Mouse (Mus musculus): Measurements from ENCODE around the gene Olfr1490.
"Not testable (repeated sequence)": the region's sequence is repeated elsewhere in the genome, so short reads cannot be mapped to it uniquely, and the experiment has no call there.

The Olfr1490 gene

DNA sequence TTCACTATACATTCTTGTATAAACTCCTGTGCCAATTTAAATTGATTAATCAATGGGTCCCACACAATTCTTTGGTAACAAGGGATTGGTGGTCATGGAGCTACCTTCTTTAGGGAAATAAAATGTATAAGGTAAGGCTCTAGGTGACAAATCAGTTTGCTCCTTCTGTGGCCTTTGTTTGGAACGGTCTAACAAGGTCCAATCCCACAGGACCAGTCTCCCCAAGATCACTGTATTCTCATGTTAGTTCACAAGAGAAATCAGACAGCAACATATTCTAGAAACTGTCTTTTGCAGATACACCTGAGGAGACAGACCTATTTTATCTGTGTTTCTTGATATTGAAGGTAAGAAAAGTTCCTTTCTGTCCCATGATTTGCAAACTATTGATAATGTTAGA, at the start of gene Olfr1490:
Gene Olfr1490, plus strand, starts transcription at position 301 of the 400 bp plus-strand sequence.
- no peak for DNase-seq (ENCODE audit: low spot score)

DNA sequence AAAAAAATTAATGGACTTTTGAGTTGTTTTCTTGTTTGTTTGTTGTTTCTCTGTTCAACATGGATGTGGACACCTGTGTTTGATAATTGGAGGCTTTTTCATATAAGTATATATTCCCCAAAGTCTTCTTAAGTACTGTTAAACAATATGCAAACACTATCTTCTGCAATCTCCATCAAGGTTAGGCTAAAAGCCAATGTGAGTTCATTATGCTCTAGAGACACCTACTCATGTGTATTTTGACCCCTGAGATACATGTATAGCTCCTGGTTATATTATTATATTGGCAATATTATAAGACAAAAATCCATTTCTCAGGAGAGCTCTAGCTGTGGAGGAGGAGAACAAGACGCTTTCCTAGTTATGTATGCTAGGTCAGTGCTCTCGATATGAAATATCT, 33.8 kb upstream of the Olfr1490 start, which contains the start of gene Olfr1487:
Gene Olfr1487, plus strand, starts transcription at position 301 of the 400 bp plus-strand sequence.
- DNase-seq (ENCODE audit: low spot score), result not testable (repeated sequence)

DNA sequence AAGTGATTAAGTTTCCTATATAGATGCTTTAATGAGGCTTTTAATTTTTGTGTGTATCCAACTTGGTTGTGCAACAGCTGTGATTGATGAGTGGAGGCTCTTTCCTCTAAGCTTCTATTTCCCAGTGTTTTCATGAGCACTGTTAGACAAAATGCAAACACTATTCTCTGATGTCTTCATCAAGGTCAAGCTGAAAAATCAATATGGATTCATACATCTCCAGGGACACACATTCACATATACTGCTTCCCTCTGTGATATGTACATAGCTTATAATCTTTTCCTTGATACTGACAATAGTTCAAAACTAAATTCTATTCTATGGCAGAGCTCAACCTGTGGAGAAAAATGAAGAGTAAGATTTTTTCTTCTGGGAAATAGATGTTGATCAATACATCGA, 19.6 kb upstream of the Olfr1490 start, which contains the start of gene Olfr1489:
Gene Olfr1489, plus strand, starts transcription at position 301 of the 400 bp plus-strand sequence.
- DNase-seq (ENCODE audit: low spot score), result no peak

DNA sequence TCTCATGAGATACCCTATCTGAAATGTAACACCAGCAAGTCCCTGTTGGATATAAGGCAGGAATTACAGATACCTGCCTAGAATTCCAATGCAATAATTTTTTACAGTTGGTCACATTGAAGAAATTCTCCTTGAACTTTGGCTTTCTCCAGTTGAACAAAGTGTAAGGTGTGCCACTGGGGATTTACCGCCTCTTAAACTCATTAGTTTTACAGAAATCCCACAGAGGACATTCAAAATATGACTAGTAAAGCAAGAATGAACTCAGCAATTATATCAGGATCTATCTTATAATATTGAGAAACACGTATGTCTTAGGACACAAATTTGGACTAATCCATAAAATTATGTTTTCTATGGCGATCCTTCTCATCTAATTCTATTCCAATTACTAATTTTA, 46.1 kb downstream of the Olfr1490 start, which contains the start of gene Olfr1491:
Gene Olfr1491, plus strand, starts transcription at position 301 of the 400 bp plus-strand sequence.
- DNase-seq (ENCODE audit: low spot score), result no peak

Data from yolk sac, embryonic 10.5 days (tissue).